Mouse (Mus musculus) hindbrain, postnatal 0 days (tissue): Measurements from ENCODE around the gene Memo1. TPM values are rescaled to one million over a fixed set of nuclear protein-coding genes. Genes with fewer than 3 reads are reported as not detected.

Experiments used
- ATAC-seq: fragments of 200-750 bp; cut with Nextera tagmentation; 2 replicates; pipeline ENCODE4 v1.8.0; 2017; ENCODE audit warnings: mild to moderate bottlenecking, moderate TSS enrichment, moderate library complexity
- DNase-seq: peaks from one replicate; pipeline ENCODE4 v3.0.0-alpha.2; 2015; ENCODE audit warnings: low spot score
- H3K27ac ChIP-seq: fragments of 300-500 bp; sonication (generic); 2 replicates; pipeline ENCODE4 v1.5.1; 2014; ENCODE audit warnings: mild to moderate bottlenecking
- H3K27me3 ChIP-seq: fragments of 300-500 bp; sonication (generic); 2 replicates; pipeline ENCODE4 v1.6.1; 2014; ENCODE audit warnings: low read length, mixed read lengths; ENCODE audit not compliant: insufficient read depth
- H3K36me3 ChIP-seq: fragments of 300-500 bp; sonication (generic); 2 replicates; pipeline ENCODE4 v1.6.1; 2014; ENCODE audit warnings: low read length, mixed read lengths; ENCODE audit not compliant: insufficient read depth
- H3K4me1 ChIP-seq: fragments of 300-500 bp; sonication (generic); 2 replicates; pipeline ENCODE4 v1.6.1; 2014; ENCODE audit warnings: antibody characterized with exemption, low read length, mixed read lengths; ENCODE audit not compliant: insufficient read depth
- H3K4me2 ChIP-seq: fragments of 300-500 bp; sonication (generic); 2 replicates; pipeline ENCODE4 v1.6.1; 2014; ENCODE audit warnings: low read depth, mild to moderate bottlenecking, low read length, moderate library complexity, mixed read lengths
- H3K4me3 ChIP-seq: fragments of 300-500 bp; sonication (generic); 2 replicates; pipeline ENCODE4 v1.5.1; 2014; ENCODE audit warnings: low read length
- H3K9ac ChIP-seq: fragments of 300-500 bp; sonication (generic); replicated peaks from 2 replicates; pipeline ENCODE4 v1.6.1; 2014; ENCODE audit warnings: mild to moderate bottlenecking, low read length, moderate library complexity, mixed read lengths
- H3K9me3 ChIP-seq: fragments of 300-500 bp; sonication (generic); 2 replicates; pipeline ENCODE4 v1.6.1; 2016; ENCODE audit warnings: low read length, mixed read lengths
- CTCF ChIP-seq: IDR thresholded peaks from 2 replicates; pipeline ENCODE4 v1.5.1; 2016; ENCODE audit warnings: antibody characterized with exemption, control low read depth, low read depth
- whole genome bisulfite sequencing: fragments of 180-500 bp; shearing (Covaris S2); extraction: QIAGEN DNeasy Blood & Tissue Kit; methylation state at CpG from one replicate; pipeline ENCODE4 v1.1.7; 2014; 5-methylcytosine and 5-hydroxymethylcytosine counted together
- polyA plus RNA-seq: library from polyadenylated mRNA; unstranded; fragments of >200 nt; fragmentation: Nextera tagmentation; extraction: Ambion mirVana; gene quantifications from 2 replicates; pipeline ENCODE4 v1.2.1, GENCODE M21; 2015
- total RNA-seq: library from RNA; depleted of rRNA; stranded (reverse); fragments of >200 nt; gene quantifications from 2 replicates; pipeline ENCODE4 v1.2.3, GENCODE M21; 2014

The Memo1 gene
- total and polyA plus RNA-seq, 2 experiments from 2014 or later: 46.4 to 60.2 TPM

DNA sequence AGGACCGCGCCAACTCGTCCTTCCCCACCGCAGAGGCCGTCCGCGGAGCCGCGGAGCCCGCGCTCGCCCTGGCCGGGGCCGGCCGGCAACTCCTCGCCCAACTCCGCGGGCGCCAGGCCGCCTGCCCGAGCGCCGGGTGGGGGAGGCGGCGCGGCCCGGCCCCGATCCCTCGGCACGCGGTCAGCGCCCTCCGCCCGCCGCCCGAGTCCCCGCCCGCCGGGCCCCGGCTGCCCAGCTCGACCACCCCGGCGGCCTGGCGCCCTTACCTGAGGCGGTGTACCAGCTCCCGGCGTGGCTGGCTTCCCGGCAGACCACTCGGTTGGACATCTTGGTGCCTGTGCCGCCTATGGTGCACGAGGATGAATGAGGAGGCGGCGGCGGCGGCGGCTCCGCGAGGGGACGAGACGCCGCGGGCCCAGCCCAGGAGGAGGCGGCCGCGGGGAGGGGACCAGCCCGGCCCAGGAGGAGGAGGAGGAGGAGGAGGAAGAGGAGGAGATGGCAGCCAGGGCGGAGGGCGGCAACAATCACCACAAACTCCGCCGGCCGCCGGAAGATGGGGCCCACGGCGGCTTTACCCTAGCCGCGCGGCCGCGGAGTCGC, 795 bp downstream of the Memo1 start:
- TF ChIP-seq CTCF: no peak
- 0 out of 2 replicates have a peak, but pooled peaks cover 4% of the 10 kb centered on the region for H3K4me1 ChIP-seq
- peak overlapping the region; percentile 86 for H3K9ac ChIP-seq
- peak; percentile 79 for ATAC-seq
- peaks cover 5% of the 10 kb centered on the region; the same call in 1 of the 2 replicates for H3K36me3 ChIP-seq
- peak overlapping the region; percentile 80 for H3K4me2 ChIP-seq
- no peaks in the 10 kb centered on the region for H3K27me3 ChIP-seq
- H3K4me3 ChIP-seq: peak overlapping the region; percentile 93
- no peaks in the 10 kb centered on the region for H3K9me3 ChIP-seq
- peak; percentile 75 for DNase-seq
- 0% methylated on average over 48 of the region's 80 CpGs for WGBS
- H3K27ac ChIP-seq: peak overlapping the region; percentile 97

DNA sequence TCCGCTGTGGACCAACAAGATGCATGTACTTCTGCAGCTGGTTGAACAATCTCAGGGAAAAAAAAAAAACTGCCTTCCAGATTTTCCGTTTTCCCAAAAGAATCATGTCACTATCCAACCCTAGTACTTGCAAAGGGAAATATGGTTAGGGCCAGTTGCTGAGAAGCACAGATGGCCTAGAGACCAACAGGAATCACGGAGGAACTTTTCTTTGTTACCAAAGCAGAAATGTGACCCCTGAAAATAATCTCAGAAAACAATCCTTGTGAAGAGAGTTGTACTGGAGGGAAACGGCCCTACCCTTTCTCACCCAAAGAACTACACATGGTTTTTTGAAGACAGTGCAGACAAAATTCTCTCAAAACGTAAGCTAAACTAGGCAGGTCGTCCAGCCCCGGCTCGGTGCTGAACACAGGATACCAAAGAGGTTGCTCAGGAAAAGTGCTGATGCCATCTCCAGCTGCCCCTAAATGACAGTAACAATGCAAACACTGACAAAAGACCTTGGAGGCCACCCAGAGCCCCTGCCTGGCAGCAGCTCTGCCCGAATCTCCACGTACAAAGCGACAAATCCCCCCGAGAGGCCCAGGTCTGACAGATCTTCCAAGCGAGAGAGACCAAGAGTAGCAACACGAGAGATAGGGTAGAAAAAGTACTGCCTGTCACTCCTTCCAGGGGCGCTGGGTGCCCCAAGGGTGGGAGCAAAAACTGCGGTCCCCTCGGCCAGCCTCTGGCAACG, 1.5 kb downstream of the Memo1 start:
- WGBS: under 1% methylated on average over 18 of the region's 18 CpGs
- TF ChIP-seq CTCF: no peak
- Histone ChIP-seq H3K27ac (peak overlapping the region; percentile 97), H3K9ac (peak overlapping the region; percentile 86), H3K9me3 (no peaks in the 10 kb centered on the region), H3K4me3 (peak overlapping the region; percentile 93), H3K36me3 (peaks cover 2% of the 10 kb centered on the region; the same call in 1 of the 2 replicates), H3K27me3 (no peaks in the 10 kb centered on the region), H3K4me2 (peak overlapping the region; percentile 80), H3K4me1 (0 out of 2 replicates have a peak, but pooled peaks cover 4% of the 10 kb centered on the region)
- no peak; the same call in 1 of the 2 replicates for ATAC-seq
- peak; percentile 52 for DNase-seq

- no peak for ATAC-seq
- Histone ChIP-seq H3K4me1 (0 out of 2 replicates have a peak, but pooled peaks cover 4% of the 10 kb centered on the region), H3K9me3 (no peaks in the 10 kb centered on the region), H3K9ac (no peak overlapping the region), H3K4me2 (no peak overlapping the region), H3K36me3 (no peaks in the 10 kb centered on the region), H3K27ac (no peak overlapping the region), H3K27me3 (no peaks in the 10 kb centered on the region), H3K4me3 (no peak overlapping the region)
- no peak for TF ChIP-seq CTCF
- WGBS: 79% methylated on average over 4 of the region's 4 CpGs
- DNase-seq: no peak
Observed at GRCm38 (mm10) chr17:74291640-74292361, 3.5 kb downstream of the Memo1 start.

- no peak overlapping the region for H3K4me2 ChIP-seq
- H3K9ac ChIP-seq: no peak overlapping the region
- H3K27ac ChIP-seq: no peak overlapping the region
- no peak for TF ChIP-seq CTCF
- no peaks in the 10 kb centered on the region for H3K9me3 ChIP-seq
- no peaks in the 10 kb centered on the region for H3K36me3 ChIP-seq
- DNase-seq: no peak
- 0 out of 2 replicates have a peak, but pooled peaks cover 4% of the 10 kb centered on the region for H3K4me1 ChIP-seq
- no peak for ATAC-seq
- no peaks in the 10 kb centered on the region for H3K27me3 ChIP-seq
- H3K4me3 ChIP-seq: no peak overlapping the region
Observed at GRCm38 (mm10) chr17:74290869-74291268, 4.5 kb downstream of the Memo1 start.

- WGBS: 74% methylated on average over 3 of the region's 3 CpGs
- H3K9ac ChIP-seq: no peak overlapping the region
- H3K27me3 ChIP-seq: no peaks in the 10 kb centered on the region
- no peak overlapping the region for H3K4me3 ChIP-seq
- ATAC-seq: no peak
- TF ChIP-seq CTCF: no peak
- H3K36me3 ChIP-seq: no peaks in the 10 kb centered on the region
- H3K4me1 ChIP-seq: 0 out of 2 replicates have a peak, but pooled peaks cover 4% of the 10 kb centered on the region
- no peak overlapping the region for H3K27ac ChIP-seq
- no peak overlapping the region for H3K4me2 ChIP-seq
- no peak for DNase-seq
- no peaks in the 10 kb centered on the region for H3K9me3 ChIP-seq
Observed at GRCm38 (mm10) chr17:74290198-74290597, 5.1 kb downstream of the Memo1 start.

- Histone ChIP-seq H3K36me3 (no peaks in the 10 kb centered on the region), H3K4me1 (0 out of 2 replicates have a peak, but pooled peaks cover 4% of the 10 kb centered on the region), H3K27ac (no peak overlapping the region), H3K4me3 (no peak overlapping the region), H3K27me3 (no peaks in the 10 kb centered on the region), H3K9ac (no peak overlapping the region), H3K4me2 (no peak overlapping the region), H3K9me3 (no peaks in the 10 kb centered on the region)
- ATAC-seq (no peak), DNase-seq (no peak)
- TF ChIP-seq CTCF: no peak
- WGBS: 88% methylated on average over 2 of the region's 2 CpGs
Observed at GRCm38 (mm10) chr17:74288626-74289025, 6.7 kb downstream of the Memo1 start.
